Mouse (Mus musculus): ENCODE data around the gene Col5a1.

DNA sequence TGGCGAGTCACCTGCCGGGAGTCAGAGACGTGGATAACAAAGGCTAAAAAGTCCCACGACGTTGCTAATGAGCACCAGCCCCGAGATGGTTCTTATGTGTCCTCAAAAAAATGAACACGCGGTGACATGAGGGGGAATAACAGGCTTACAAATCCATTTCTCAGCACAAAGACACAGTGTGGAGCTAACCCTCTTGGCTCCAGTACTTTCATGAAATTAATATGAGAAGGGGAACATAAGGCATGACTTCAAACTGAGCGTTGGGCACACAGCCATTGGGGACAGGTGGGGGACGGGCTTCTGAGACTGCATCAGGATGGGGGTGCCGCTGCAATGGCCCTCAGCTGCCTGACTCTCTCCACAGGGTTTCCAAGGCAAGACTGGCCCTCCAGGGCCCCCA lies 115.0 kb downstream of the Col5a1 start:
- no peak for TF ChIP-seq POLR2A (IDR thresholded peaks at IDR 0.05; ENCODE audit: insufficient read depth, low read depth, low read length)
- no peak for TF ChIP-seq CTCF (IDR thresholded peaks at IDR 0.05)

All from heart, adult 2 months (tissue).